Mouse (Mus musculus) CD4-positive helper T cell, adult 2 months (primary cell): ENCODE results near the gene Rfxank.
A peak's percentile ranks its signal among the peaks of the same experiment; 100 is the strongest.

Source experiments
- DNase-seq: peaks from one replicate; pipeline ENCODE4 v3.0.0-alpha.2; 2012; ENCODE audit warnings: low read depth, missing footprints, low spot score

Rfxank gene

GRCm38 (mm10) chr8:70150158-70150557, 11.2 kb upstream of the Rfxank start:
- no peak for DNase-seq

- DNase-seq = no peak
Observed at GRCm38 (mm10) chr8:70147678-70148607, 9.0 kb upstream of the Rfxank start.

- DNase-seq = no peak
Observed at GRCm38 (mm10) chr8:70139981-70140380, 1.0 kb upstream of the Rfxank start.

GRCm38 (mm10) chr8:70137890-70138289, 1.1 kb downstream of the Rfxank start:
- no peak for DNase-seq

- no peak for DNase-seq
Observed at GRCm38 (mm10) chr8:70136591-70136990, 2.4 kb downstream of the Rfxank start.

GRCm38 (mm10) chr8:70134931-70135330, 4.0 kb downstream of the Rfxank start:
- DNase-seq = no peak

GRCm38 (mm10) chr8:70134086-70134485, 4.9 kb downstream of the Rfxank start:
- no peak for DNase-seq

- peak; percentile 95 for DNase-seq
Observed at GRCm38 (mm10) chr8:70131166-70131883, 7.6 kb downstream of the Rfxank start, which contains the start of gene Nr2c2ap. TSS of gene Nr2c2ap (plus strand) at chr8:70131333.

- DNase-seq = no peak
Observed at GRCm38 (mm10) chr8:70130066-70130465, 8.9 kb downstream of the Rfxank start.

GRCm38 (mm10) chr8:70129309-70129952, 9.5 kb downstream of the Rfxank start:
- no peak for DNase-seq

- no peak for DNase-seq
Observed at GRCm38 (mm10) chr8:70128435-70128834, 10.5 kb downstream of the Rfxank start.

GRCm38 (mm10) chr8:70124992-70125391, 14.0 kb downstream of the Rfxank start:
- no peak for DNase-seq

- DNase-seq = peak; percentile 31
Observed at GRCm38 (mm10) chr8:70122863-70123262, 16.1 kb downstream of the Rfxank start.

GRCm38 (mm10) chr8:70120667-70121066, 18.3 kb downstream of the Rfxank start, which contains the start of gene Ncan:
TSS of gene Ncan (minus strand) at chr8:70120873.
- DNase-seq = peak; percentile 42

GRCm38 (mm10) chr8:70118726-70119700, 19.9 kb downstream of the Rfxank start:
- no peak for DNase-seq

- DNase-seq = peak; percentile 25
Observed at GRCm38 (mm10) chr8:70117611-70118010, 21.3 kb downstream of the Rfxank start.

GRCm38 (mm10) chr8:70114892-70115291, 24.1 kb downstream of the Rfxank start:
- no peak for DNase-seq

GRCm38 (mm10) chr8:70114488-70114887, 24.5 kb downstream of the Rfxank start:
- no peak for DNase-seq

- DNase-seq = no peak
Observed at GRCm38 (mm10) chr8:70112401-70113016, 26.4 kb downstream of the Rfxank start.

- DNase-seq = no peak
Observed at GRCm38 (mm10) chr8:70111192-70111795, 27.7 kb downstream of the Rfxank start.
